Mouse (Mus musculus) embryonic facial prominence, embryonic 14.5 days (tissue): Measurements from ENCODE around the gene Psg26. TPM values are rescaled to one million over a fixed set of nuclear protein-coding genes. Genes with fewer than 3 reads are reported as not detected.

Source experiments
- polyA plus RNA-seq: library from polyadenylated mRNA; unstranded; fragments of >200 nt; fragmentation: Nextera tagmentation; extraction: Ambion mirVana; gene quantifications from 2 replicates; pipeline ENCODE4 v1.2.1, GENCODE M21; 2014

Gene Psg26
- polyA plus RNA-seq, 1 experiment from 2014 or later = not detected

Other genes starting within 250 kb of the Psg26 start
- gene Mill1, start 238.8 kb downstream of the Psg26 start, polyA plus RNA-seq = 0.26 TPM in 1 of 2 replicates, not detected in the other
- not detected in 2 replicates for gene Psg18, start 129.2 kb downstream of the Psg26 start, polyA plus RNA-seq
- not detected in 2 replicates for gene Psg28, start 52.1 kb downstream of the Psg26 start, polyA plus RNA-seq
- gene Psg25, start 48.1 kb upstream of the Psg26 start, polyA plus RNA-seq = not detected in 2 replicates
- gene Psg27, start 83.1 kb upstream of the Psg26 start, polyA plus RNA-seq = not detected in 2 replicates
- gene Psg23, start 132.3 kb upstream of the Psg26 start, polyA plus RNA-seq = not detected in 2 replicates
- gene Psg21, start 172.5 kb upstream of the Psg26 start, polyA plus RNA-seq = not detected in 2 replicates
- gene Psg20, start 202.0 kb upstream of the Psg26 start, polyA plus RNA-seq = not detected in 2 replicates
- gene Psg22, start 233.9 kb upstream of the Psg26 start, polyA plus RNA-seq = not detected in 2 replicates